Mouse (Mus musculus): ENCODE data around the gene Psmd11. TPM values are rescaled to one million over a fixed set of nuclear protein-coding genes. Genes with fewer than 3 reads are reported as not detected.

Gene Psmd11
- polyA plus RNA-seq, 1 experiment from 2014 or later: 307 TPM

DNA sequence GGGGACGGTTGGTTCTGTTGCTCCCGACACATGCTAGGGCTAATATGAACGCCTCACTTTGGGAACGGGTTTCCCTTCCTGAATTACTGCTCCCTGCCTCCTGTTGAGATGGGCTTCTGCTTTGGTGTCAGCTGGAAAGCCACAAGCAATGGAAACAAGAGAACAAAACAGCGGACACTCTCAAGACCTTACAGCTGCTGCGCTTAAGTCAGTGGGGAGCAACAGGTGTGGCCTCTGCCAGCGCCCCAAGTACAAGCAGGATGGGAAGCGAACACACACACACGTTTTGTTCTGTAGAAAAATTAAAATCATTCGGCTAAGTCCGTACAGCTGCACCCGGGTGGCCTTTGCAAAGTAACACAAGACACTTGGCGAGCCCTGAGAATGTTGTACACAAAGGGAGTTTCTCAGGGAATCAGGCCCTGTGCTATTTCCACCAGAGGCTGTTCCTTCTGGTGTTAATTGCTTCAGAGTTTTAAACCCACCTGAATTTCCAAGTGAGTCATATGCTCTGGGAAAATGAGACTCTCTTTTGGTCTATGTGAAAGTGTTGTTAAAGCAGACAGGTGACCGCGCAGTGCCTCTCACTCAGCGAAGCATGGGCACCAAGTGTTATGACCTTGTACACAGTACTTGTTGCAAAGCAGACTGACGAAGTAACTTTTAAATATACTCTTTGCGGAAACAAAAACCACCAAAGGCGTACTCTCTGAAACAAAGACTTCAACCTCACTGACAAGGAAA, 84.1 kb downstream of the Psmd11 start:
- peaks cover 6% of the 10 kb centered on the region for H3K4me1 ChIP-seq (ENCODE audit: control insufficient read depth, insufficient read depth, low read length)
- H3K27me3 ChIP-seq (ENCODE audit: control insufficient read depth, insufficient read depth, low read length): peaks cover 2% of the 10 kb centered on the region; the same call in 1 of the 2 replicates
- no peak overlapping the region for H3K9ac ChIP-seq (ENCODE audit: low read length)
- H3K4me3 ChIP-seq (ENCODE audit: low read depth, low read length): no peak overlapping the region
- H3K4me2 ChIP-seq (ENCODE audit: low read depth): no peak overlapping the region
- 79% methylated on average over 19 of the region's 19 CpGs for WGBS
- ATAC-seq (ENCODE audit: insufficient read depth, low FRiP score, low TSS enrichment) (no peak), DNase-seq (ENCODE audit: low spot score) (no peak)
- no peaks in the 10 kb centered on the region for H3K9me3 ChIP-seq (ENCODE audit: control insufficient read depth, low read length)
- no peak overlapping the region for H3K27ac ChIP-seq (ENCODE audit: low read depth, low read length)
- H3K36me3 ChIP-seq (ENCODE audit: control insufficient read depth, insufficient read depth, low read length): no peaks in the 10 kb centered on the region

DNA sequence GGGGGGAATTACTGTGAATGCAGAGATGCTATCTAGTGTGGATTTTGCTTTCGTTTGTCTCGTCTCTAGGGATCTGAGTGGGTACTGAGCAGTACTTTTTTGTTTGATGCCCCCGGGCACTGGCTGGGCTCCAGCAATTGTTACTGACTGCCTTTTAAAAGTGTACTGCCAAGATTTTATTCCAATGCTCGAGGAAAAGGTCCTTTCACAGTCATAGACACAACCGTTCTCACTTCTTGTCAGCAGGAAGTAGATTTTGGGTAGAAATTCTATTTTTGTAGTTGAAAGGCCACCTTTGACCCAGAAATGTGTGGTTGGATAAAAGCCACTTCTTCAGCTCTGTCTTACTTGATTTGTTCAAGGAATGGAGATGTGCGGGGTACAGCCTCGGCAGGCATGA, 85.4 kb downstream of the Psmd11 start:
- H3K4me2 ChIP-seq (ENCODE audit: low read depth): no peak overlapping the region
- H3K36me3 ChIP-seq (ENCODE audit: control insufficient read depth, insufficient read depth, low read length): no peaks in the 10 kb centered on the region
- peaks cover 2% of the 10 kb centered on the region; the same call in 1 of the 2 replicates for H3K27me3 ChIP-seq (ENCODE audit: control insufficient read depth, insufficient read depth, low read length)
- no peak overlapping the region for H3K9ac ChIP-seq (ENCODE audit: low read length)
- ATAC-seq (ENCODE audit: insufficient read depth, low FRiP score, low TSS enrichment): no peak
- H3K4me1 ChIP-seq (ENCODE audit: control insufficient read depth, insufficient read depth, low read length): peaks cover 7% of the 10 kb centered on the region
- no peaks in the 10 kb centered on the region for H3K9me3 ChIP-seq (ENCODE audit: control insufficient read depth, low read length)
- 81% methylated on average over 7 of the region's 7 CpGs for WGBS
- H3K27ac ChIP-seq (ENCODE audit: low read depth, low read length): no peak overlapping the region
- no peak for DNase-seq (ENCODE audit: low spot score)
- H3K4me3 ChIP-seq (ENCODE audit: low read depth, low read length): no peak overlapping the region

DNA sequence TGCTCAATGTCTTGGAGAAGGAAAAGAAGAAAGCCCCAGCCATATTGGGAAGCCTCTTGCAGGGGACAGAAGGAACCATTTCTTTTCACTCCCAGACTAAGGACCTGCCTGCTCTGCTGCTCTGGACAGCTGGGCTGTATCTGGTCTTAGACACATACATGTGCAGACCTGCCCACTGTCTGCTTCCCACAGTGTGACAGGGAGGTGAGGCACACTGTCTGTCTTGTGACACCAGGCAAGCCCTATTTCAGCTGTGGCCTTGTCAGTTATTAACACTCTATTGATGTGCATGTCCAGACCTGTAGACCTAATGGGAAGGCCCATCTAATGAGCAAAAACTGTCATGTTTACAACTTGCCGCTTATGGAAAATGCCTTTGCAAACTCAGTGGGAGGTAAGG, 86.9 kb downstream of the Psmd11 start:
- no peaks in the 10 kb centered on the region for H3K9me3 ChIP-seq (ENCODE audit: control insufficient read depth, low read length)
- 63% methylated on average over 1 of the region's 1 CpGs for WGBS
- H3K4me1 ChIP-seq (ENCODE audit: control insufficient read depth, insufficient read depth, low read length): peaks cover 9% of the 10 kb centered on the region
- H3K4me3 ChIP-seq (ENCODE audit: low read depth, low read length): no peak overlapping the region
- no peak overlapping the region for H3K9ac ChIP-seq (ENCODE audit: low read length)
- H3K27me3 ChIP-seq (ENCODE audit: control insufficient read depth, insufficient read depth, low read length): peaks cover 2% of the 10 kb centered on the region; the same call in 1 of the 2 replicates
- no peak for ATAC-seq (ENCODE audit: insufficient read depth, low FRiP score, low TSS enrichment)
- no peak overlapping the region for H3K4me2 ChIP-seq (ENCODE audit: low read depth)
- H3K27ac ChIP-seq (ENCODE audit: low read depth, low read length): no peak overlapping the region
- DNase-seq (ENCODE audit: low spot score): no peak
- no peaks in the 10 kb centered on the region for H3K36me3 ChIP-seq (ENCODE audit: control insufficient read depth, insufficient read depth, low read length)

DNA sequence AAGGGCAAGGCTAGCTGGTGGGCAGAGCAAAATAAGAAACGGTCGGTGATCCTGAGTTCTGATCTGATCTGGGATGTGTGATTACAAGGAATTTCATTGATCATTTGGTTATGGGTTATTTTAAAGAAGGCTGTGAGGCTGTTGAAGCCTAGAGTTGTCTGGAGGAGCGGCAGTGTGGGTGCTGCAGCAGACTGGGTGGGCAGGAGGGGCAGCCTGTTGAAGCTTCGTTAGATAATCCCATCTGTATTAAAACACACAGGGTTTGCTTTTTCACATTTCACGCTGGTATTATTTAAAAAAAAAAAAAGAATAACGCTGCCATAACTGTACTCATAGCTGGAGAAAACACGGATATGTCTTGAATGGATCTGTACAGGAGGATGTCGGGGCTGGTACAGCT, 87.5 kb downstream of the Psmd11 start:
- H3K9ac ChIP-seq (ENCODE audit: low read length): no peak overlapping the region
- H3K27ac ChIP-seq (ENCODE audit: low read depth, low read length): no peak overlapping the region
- peaks cover 9% of the 10 kb centered on the region for H3K4me1 ChIP-seq (ENCODE audit: control insufficient read depth, insufficient read depth, low read length)
- no peaks in the 10 kb centered on the region for H3K36me3 ChIP-seq (ENCODE audit: control insufficient read depth, insufficient read depth, low read length)
- no peak overlapping the region for H3K4me2 ChIP-seq (ENCODE audit: low read depth)
- ATAC-seq (ENCODE audit: insufficient read depth, low FRiP score, low TSS enrichment): no peak
- no peak overlapping the region for H3K4me3 ChIP-seq (ENCODE audit: low read depth, low read length)
- 89% methylated on average over 8 of the region's 8 CpGs for WGBS
- H3K27me3 ChIP-seq (ENCODE audit: control insufficient read depth, insufficient read depth, low read length): peaks cover 2% of the 10 kb centered on the region; the same call in 1 of the 2 replicates
- no peak for DNase-seq (ENCODE audit: low spot score)
- no peaks in the 10 kb centered on the region for H3K9me3 ChIP-seq (ENCODE audit: control insufficient read depth, low read length)

DNA sequence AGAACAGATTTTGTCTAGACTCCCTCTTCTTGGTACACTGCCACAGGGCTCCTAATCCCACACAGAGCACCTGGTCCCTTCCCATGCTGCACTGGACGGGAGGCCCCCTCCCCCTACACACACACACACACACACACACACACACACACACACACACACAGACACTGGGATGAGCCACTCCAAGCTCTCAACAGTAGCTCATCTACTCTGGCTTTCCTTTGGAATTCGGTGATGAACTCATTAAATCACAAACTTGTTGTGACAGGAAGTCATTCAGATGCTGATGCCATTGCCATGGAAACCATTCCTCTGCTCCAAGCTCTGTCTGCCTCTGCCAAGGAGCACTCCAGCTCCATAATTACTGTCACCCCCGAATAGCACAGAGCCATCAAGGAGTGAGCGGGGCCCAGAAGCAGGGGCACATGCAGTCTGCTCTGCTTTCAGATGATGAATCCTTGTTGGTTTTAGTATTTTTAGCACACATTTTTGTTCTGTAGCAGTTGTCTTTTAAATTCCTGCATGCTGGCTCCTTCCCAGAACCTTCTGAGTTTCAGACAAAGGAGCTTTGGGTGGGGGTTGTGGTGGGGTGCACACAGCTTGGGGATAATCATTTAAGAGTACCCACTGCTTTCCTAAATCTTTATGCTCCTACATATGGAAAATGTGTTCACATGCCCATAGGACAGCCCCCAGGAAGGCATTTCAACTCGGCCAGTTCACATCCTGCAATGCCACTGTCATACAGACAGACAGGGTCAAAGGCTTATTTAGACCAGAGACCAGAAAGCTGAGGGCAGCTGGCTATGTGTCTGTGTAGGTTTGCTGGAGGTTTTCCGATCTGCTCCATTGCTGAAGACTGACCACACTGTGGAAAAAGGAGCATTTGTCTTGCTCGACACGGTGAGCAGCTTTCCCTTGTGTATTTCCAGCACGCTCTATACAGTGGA, 90.3 kb downstream of the Psmd11 start:
- no peak overlapping the region for H3K4me3 ChIP-seq (ENCODE audit: low read depth, low read length)
- no peaks in the 10 kb centered on the region for H3K9me3 ChIP-seq (ENCODE audit: control insufficient read depth, low read length)
- no peak overlapping the region for H3K4me2 ChIP-seq (ENCODE audit: low read depth)
- ATAC-seq (ENCODE audit: insufficient read depth, low FRiP score, low TSS enrichment): peak; percentile 89
- peak; percentile 69 for DNase-seq (ENCODE audit: low spot score)
- peaks cover 2% of the 10 kb centered on the region; the same call in 1 of the 2 replicates for H3K27me3 ChIP-seq (ENCODE audit: control insufficient read depth, insufficient read depth, low read length)
- H3K9ac ChIP-seq (ENCODE audit: low read length): no peak overlapping the region
- H3K27ac ChIP-seq (ENCODE audit: low read depth, low read length): peak overlapping the region; percentile 56; the same call in 1 of the 2 replicates
- H3K4me1 ChIP-seq (ENCODE audit: control insufficient read depth, insufficient read depth, low read length): peaks cover 9% of the 10 kb centered on the region
- 26% methylated on average over 9 of the region's 9 CpGs for WGBS
- H3K36me3 ChIP-seq (ENCODE audit: control insufficient read depth, insufficient read depth, low read length): no peaks in the 10 kb centered on the region

DNA sequence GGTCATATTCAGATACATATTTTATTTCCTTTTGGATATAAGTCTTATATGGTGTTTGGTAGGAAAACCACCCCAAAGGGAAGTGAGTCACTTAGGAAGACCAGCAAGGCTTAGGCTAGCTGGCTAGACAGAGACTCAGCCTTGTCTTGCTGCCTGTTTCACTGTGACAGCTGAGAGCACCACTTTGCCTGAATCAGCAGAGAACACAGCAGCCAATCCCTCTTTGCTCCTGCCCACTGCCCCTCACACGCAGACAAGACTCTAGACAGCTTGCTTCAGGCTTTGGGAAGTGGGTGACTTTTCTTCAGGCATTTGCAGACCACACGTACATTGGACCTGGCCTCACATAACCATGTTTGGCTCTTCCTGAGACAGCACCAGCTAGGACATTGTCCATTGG, 92.7 kb downstream of the Psmd11 start:
- Histone ChIP-seq H3K36me3 (ENCODE audit: control insufficient read depth, insufficient read depth, low read length) (no peaks in the 10 kb centered on the region), H3K27me3 (ENCODE audit: control insufficient read depth, insufficient read depth, low read length) (peaks cover under 1% of the 10 kb centered on the region; the same call in 1 of the 2 replicates), H3K27ac (ENCODE audit: low read depth, low read length) (no peak overlapping the region), H3K4me2 (ENCODE audit: low read depth) (no peak overlapping the region), H3K4me1 (ENCODE audit: control insufficient read depth, insufficient read depth, low read length) (peaks cover 9% of the 10 kb centered on the region), H3K9ac (ENCODE audit: low read length) (no peak overlapping the region), H3K4me3 (ENCODE audit: low read depth, low read length) (no peak overlapping the region), H3K9me3 (ENCODE audit: control insufficient read depth, low read length) (no peaks in the 10 kb centered on the region)
- 77% methylated on average over 2 of the region's 2 CpGs for WGBS
- ATAC-seq (ENCODE audit: insufficient read depth, low FRiP score, low TSS enrichment): no peak
- no peak for DNase-seq (ENCODE audit: low spot score)

Other genes starting within 250 kb of the Psmd11 start
- 2.9 and 3.3 TPM in 2 replicates for gene Rnf135, start 244.8 kb upstream of the Psmd11 start, polyA plus RNA-seq (2014; fragmentation: Nextera tagmentation; extraction: Ambion mirVana)
- 70.6 and 75.8 TPM in 2 replicates for gene Rhot1, start 219.6 kb upstream of the Psmd11 start, polyA plus RNA-seq (2014; fragmentation: Nextera tagmentation; extraction: Ambion mirVana)
- 33.5 and 42.7 TPM in 2 replicates for gene Rhbdl3, start 127.7 kb upstream of the Psmd11 start, polyA plus RNA-seq (2014; fragmentation: Nextera tagmentation; extraction: Ambion mirVana)
- 23.1 and 26.2 TPM in 2 replicates for gene 5730455P16Rik, start 50.6 kb upstream of the Psmd11 start, polyA plus RNA-seq (2014; fragmentation: Nextera tagmentation; extraction: Ambion mirVana)
- gene Zfp207, start 45.3 kb upstream of the Psmd11 start, polyA plus RNA-seq (2014; fragmentation: Nextera tagmentation; extraction: Ambion mirVana): 307 and 321 TPM in 2 replicates
- gene Cdk5r1, start 48.4 kb downstream of the Psmd11 start, polyA plus RNA-seq (2014; fragmentation: Nextera tagmentation; extraction: Ambion mirVana): 19.0 and 20.9 TPM in 2 replicates

Measured in neural tube, embryonic 11.5 days (tissue).